Mouse (Mus musculus) thymus, postnatal 10 days (tissue): ENCODE measurements around the gene Ppp3r2.

Experiments
- DNase-seq, 2 experiments: peaks; one replicate each; pipeline ENCODE4 v3.0.0; 2021; ENCODE audit warnings: low spot score in 2 of 2

Gene Ppp3r2

GRCm38 (mm10) chr4:49681812-49682211 is at the start of gene Ppp3r2:
Ppp3r2 (minus strand) TSS chr4:49682024.
- no peak for DNase-seq

GRCm38 (mm10) chr4:49729326-49729725 is 47.5 kb upstream of the Ppp3r2 start:
- DNase-seq: no peak

GRCm38 (mm10) chr4:49723908-49724307 is 42.1 kb upstream of the Ppp3r2 start:
- no peak for DNase-seq

- no peak for DNase-seq
These were observed 9.8 kb upstream of the Ppp3r2 start for GRCm38 (mm10) chr4:49691405-49692194.

GRCm38 (mm10) chr4:49688594-49689288 is 6.9 kb upstream of the Ppp3r2 start:
- DNase-seq: peak in 1 of 2 experiments; percentile 15

- DNase-seq: no peak
These were observed 1.5 kb downstream of the Ppp3r2 start for GRCm38 (mm10) chr4:49680171-49680875.

GRCm38 (mm10) chr4:49676790-49677189 is 5.0 kb downstream of the Ppp3r2 start:
- no peak for DNase-seq

GRCm38 (mm10) chr4:49676071-49676470 is 5.8 kb downstream of the Ppp3r2 start:
- DNase-seq: no peak

- DNase-seq: no peak
These were observed 17.0 kb downstream of the Ppp3r2 start for GRCm38 (mm10) chr4:49664850-49665249.

GRCm38 (mm10) chr4:49662231-49662630 is 19.6 kb downstream of the Ppp3r2 start:
- DNase-seq: no peak

GRCm38 (mm10) chr4:49661664-49662063 is 20.2 kb downstream of the Ppp3r2 start:
- DNase-seq: no peak

GRCm38 (mm10) chr4:49659421-49659820 is 22.4 kb downstream of the Ppp3r2 start:
- no peak for DNase-seq

GRCm38 (mm10) chr4:49639913-49640312 is 41.9 kb downstream of the Ppp3r2 start:
- no peak for DNase-seq

- no peak for DNase-seq
These were observed 44.0 kb downstream of the Ppp3r2 start for GRCm38 (mm10) chr4:49637821-49638220.

GRCm38 (mm10) chr4:49632139-49632481 is 49.7 kb downstream of the Ppp3r2 start:
- no peak for DNase-seq

- DNase-seq: peak; percentile 94
These were observed 50.3 kb downstream of the Ppp3r2 start, which contains the start of gene Rnf20 for GRCm38 (mm10) chr4:49631319-49632138. Rnf20 (plus strand) TSS chr4:49632006.

GRCm38 (mm10) chr4:49628941-49629340 is 52.9 kb downstream of the Ppp3r2 start:
- no peak for DNase-seq
